Mouse (Mus musculus) ES-E14 (cell line): ENCODE results near the gene Dcpp1. TPM values are rescaled to one million over a fixed set of nuclear protein-coding genes. Genes with fewer than 3 reads are reported as not detected.

Experiments
- DNase-seq: peaks from one replicate; pipeline ENCODE4 v3.0.0-alpha.2; 2013; ENCODE audit warnings: low read depth, low spot score
- H3K27ac ChIP-seq: 2 replicates; pipeline ENCODE4 v1.5.1; 2012; ENCODE audit warnings: low read depth, mild to moderate bottlenecking, low read length, moderate library complexity, mixed read lengths; ENCODE audit not compliant: poor library complexity, insufficient read depth, severe bottlenecking
- H3K36me3 ChIP-seq: 2 replicates; pipeline ENCODE4 v1.6.1; 2012; ENCODE audit warnings: mild to moderate bottlenecking, low read length, moderate library complexity, mixed read lengths; ENCODE audit not compliant: control insufficient read depth, poor library complexity, insufficient read depth, severe bottlenecking
- H3K4me1 ChIP-seq, 2 experiments: fragments of 150-350 bp in 1 of 2; sonication (generic) in 1 of 2; 2 replicates each; pipeline ENCODE4 v1.6.1; 2012; ENCODE audit warnings: low read length in 2 of 2, mild to moderate bottlenecking in 1 of 2, mixed read lengths in 1 of 2; ENCODE audit not compliant: control insufficient read depth in 2 of 2, insufficient read depth in 2 of 2, poor library complexity in 1 of 2
- H3K4me3 ChIP-seq, 2 experiments: fragments of 150-350 bp in 1 of 2; sonication (generic) in 1 of 2; 2 replicates each; pipeline ENCODE4 v1.5.1; 2012; ENCODE audit warnings: low read length in 2 of 2, low read depth in 1 of 2, mild to moderate bottlenecking in 1 of 2, mixed read lengths in 1 of 2; ENCODE audit not compliant: insufficient read depth in 1 of 2, poor library complexity in 1 of 2, severe bottlenecking in 1 of 2
- H3K9ac ChIP-seq: 2 replicates; pipeline ENCODE4 v1.6.1; 2012; ENCODE audit warnings: low read depth, mild to moderate bottlenecking, low read length, mixed read lengths; ENCODE audit not compliant: poor library complexity, insufficient read depth, severe bottlenecking
- H3K9me3 ChIP-seq: fragments of 150-350 bp; sonication (generic); 2 replicates; pipeline ENCODE4 v1.6.1; 2012; ENCODE audit warnings: low read depth, mild to moderate bottlenecking, low read length; ENCODE audit not compliant: control insufficient read depth, insufficient read depth
- CHD2 ChIP-seq: IDR thresholded peaks from 2 replicates; pipeline ENCODE4 v1.6.1; 2014; ENCODE audit warnings: mild to moderate bottlenecking, low read depth, low read length, inconsistent platforms
- HCFC1 ChIP-seq: IDR thresholded peaks from 2 replicates; pipeline ENCODE4 v1.6.1; 2012; ENCODE audit warnings: low read length, inconsistent platforms, borderline replicate concordance; ENCODE audit not compliant: insufficient read depth
- MAFK ChIP-seq: IDR thresholded peaks from 2 replicates; pipeline ENCODE4 v1.6.1; 2014; ENCODE audit warnings: mild to moderate bottlenecking, low read depth, low read length, inconsistent platforms; ENCODE audit not compliant: insufficient read depth
- ZC3H11A ChIP-seq: IDR thresholded peaks from 2 replicates; pipeline ENCODE4 v1.6.1; 2012; ENCODE audit warnings: low read depth, mild to moderate bottlenecking, inconsistent platforms, low read length, borderline replicate concordance
- ZNF384 ChIP-seq: IDR thresholded peaks from 2 replicates; pipeline ENCODE4 v1.6.1; 2012; ENCODE audit warnings: low read depth, low read length, inconsistent platforms
- in situ Hi-C, 2 experiments: fragments of 600-800 bp; cut with MboI; formaldehyde crosslinking; loops; one replicate each; pipeline ENCODE4 v1.15.1; 2025; ENCODE audit warnings: low sequenced_read_pairs in 2 of 2, inconsistent platforms in 1 of 2; ENCODE audit not compliant: unreplicated experiment in 2 of 2
- total RNA-seq: library from RNA; depleted of rRNA; stranded (reverse); fragments of 300-350 nt; gene quantifications from 2 replicates; pipeline ENCODE4 v1.2.3, GENCODE M21; 2012

The Dcpp1 gene
- total RNA-seq, 1 experiment = not detected

GRCm38 (mm10) chr17:23843141-23843811 lies 37.4 kb upstream of the Dcpp1 start:
- H3K9ac ChIP-seq = peak overlapping the region; percentile 78
- H3K4me3 ChIP-seq = peak overlapping the region; percentile 61 to 74
- in situ Hi-C loops = no loop called here

DNA sequence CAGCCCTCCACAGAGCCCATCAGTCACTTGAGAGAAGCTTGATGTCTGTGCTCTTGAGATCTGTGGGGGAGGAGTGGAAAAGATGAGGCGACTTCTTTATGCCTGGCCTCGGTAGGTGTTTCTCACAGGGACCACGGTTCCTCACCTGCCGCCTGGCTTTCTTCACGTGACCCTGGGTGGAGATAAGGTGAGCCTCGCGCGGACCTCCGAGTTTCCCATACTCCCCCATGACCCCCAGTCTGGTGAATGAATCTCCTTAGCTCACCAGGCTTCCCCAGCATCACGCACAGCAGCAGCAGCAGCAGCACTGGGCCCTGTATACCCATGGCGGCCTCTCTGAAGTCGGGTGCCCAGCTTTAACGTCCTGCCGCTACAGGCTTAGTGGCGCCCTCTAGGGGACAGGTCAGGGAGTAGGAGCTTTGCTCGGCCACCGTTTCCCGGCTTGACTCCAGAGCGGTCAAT lies 36.8 kb upstream of the Dcpp1 start, which contains the start of the genes Prss32 and Prss41:
Prss32 (plus strand) TSS at position 44 of the 462 bp plus-strand sequence.
Prss41 (minus strand) TSS at position 361 of the 462 bp plus-strand sequence.
- DNase-seq = no peak
- Histone ChIP-seq H3K27ac (0 out of 2 replicates have a peak within 1 kb of the TSS, but pooled peaks have one; percentile 6), H3K4me3 (peak within 1 kb of the TSS; percentile 61 to 74), H3K9ac (peak within 1 kb of the TSS; percentile 78), H3K36me3 (no peaks in the 10 kb centered on the region), H3K4me1 (no peaks in the 10 kb centered on the region; a peak in 1 of 4 replicates), H3K9me3 (no peaks in the 10 kb centered on the region)
- in situ Hi-C loops = no loop called here
- TF ChIP-seq ZC3H11A = peak; percentile 13; the same call in 1 of the 2 replicates
- TF ChIP-seq MAFK = no peak

More at GRCm38 (mm10) chr17:23843141-23843811, 37.4 kb upstream of the Dcpp1 start:
- H3K27ac ChIP-seq = 0 out of 2 replicates have a peak overlapping the region, but pooled peaks have one; percentile 6
- no peak for TF ChIP-seq ZNF384
- TF ChIP-seq ZC3H11A = no peak
- no peak for TF ChIP-seq MAFK
- TF ChIP-seq CHD2 = no peak
- TF ChIP-seq HCFC1 = no peak
- H3K9me3 ChIP-seq = no peaks in the 10 kb centered on the region
- DNase-seq = peak; percentile 78
- H3K36me3 ChIP-seq = no peaks in the 10 kb centered on the region
- H3K4me1 ChIP-seq = no peaks in the 10 kb centered on the region; a peak in 1 of 4 replicates

DNA sequence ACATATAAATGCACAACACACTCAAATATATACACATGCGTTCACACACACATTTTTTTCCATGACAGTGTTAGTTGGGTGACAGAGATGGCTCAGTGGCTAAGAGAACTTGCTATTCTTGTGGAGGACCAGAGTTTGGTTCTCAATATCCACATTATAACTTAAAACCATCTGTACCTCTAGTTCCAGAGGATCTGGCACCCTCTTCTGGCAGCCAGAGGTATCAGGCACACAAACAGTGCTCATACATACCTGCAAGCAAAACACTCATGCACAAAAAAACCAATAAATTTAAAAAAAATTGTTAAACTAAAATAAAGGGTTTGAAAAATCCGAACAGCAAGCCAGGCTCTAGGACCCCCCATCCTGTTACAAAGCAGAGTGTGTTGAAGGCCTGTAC lies 30.6 kb upstream of the Dcpp1 start:
- no peaks in the 10 kb centered on the region for H3K4me1 ChIP-seq
- H3K27ac ChIP-seq = no peak overlapping the region
- H3K4me3 ChIP-seq = no peak overlapping the region
- H3K9ac ChIP-seq = no peak overlapping the region
- no peak for DNase-seq
- H3K9me3 ChIP-seq = no peaks in the 10 kb centered on the region
- H3K36me3 ChIP-seq = no peaks in the 10 kb centered on the region
- TF ChIP-seq ZC3H11A = no peak
- TF ChIP-seq ZNF384 = no peak
- TF ChIP-seq CHD2 = no peak
- no peak for TF ChIP-seq HCFC1
- no peak for TF ChIP-seq MAFK
- in situ Hi-C loops = no loop called here

DNA sequence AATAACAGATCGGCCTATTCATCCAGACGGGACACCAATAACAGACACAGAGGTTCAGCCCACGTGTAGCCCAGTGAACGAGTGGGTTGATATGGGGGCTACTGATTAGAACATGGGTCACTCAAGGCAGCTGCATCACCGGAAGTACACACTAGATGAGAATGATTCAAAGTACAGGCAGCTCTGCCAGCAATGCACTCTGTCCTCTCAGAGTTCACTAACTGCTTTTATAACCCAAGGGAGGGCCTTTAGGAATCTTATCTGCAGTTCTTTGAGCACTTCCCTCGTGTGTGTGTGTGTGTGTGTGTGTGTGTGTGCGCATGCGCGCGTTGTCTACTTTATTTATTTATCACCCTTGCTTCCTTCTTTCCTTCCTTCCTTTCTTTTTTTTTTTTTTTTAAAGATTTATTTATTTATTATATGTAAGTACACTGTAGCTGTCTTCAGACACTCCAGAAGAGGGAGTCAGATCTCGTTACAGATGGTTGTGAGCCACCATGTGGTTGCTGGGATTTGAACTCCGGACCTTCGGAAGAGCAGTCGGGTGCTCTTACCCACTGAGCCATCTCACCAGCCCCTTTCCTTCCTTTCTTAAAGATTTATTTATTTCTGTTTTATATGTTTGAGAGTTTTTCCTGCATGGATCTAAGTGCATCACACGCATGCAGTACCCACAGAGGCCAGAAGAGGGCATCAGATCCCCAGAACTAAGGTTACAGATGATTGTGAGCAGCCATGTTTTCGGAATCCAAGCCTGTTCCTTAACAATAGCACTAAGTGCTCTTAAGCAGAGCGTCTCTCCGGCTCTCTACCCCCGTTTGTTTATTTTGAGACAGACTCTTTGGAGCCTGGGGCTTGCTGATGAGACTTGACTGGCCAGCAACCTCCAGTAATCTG lies 29.6 kb upstream of the Dcpp1 start:
- Histone ChIP-seq H3K36me3 (no peaks in the 10 kb centered on the region), H3K9me3 (no peaks in the 10 kb centered on the region), H3K27ac (no peak overlapping the region), H3K4me1 (no peaks in the 10 kb centered on the region), H3K9ac (no peak overlapping the region), H3K4me3 (no peak overlapping the region)
- in situ Hi-C loops = no loop called here
- no peak for DNase-seq
- no peak for TF ChIP-seq ZNF384
- no peak for TF ChIP-seq CHD2
